Mouse (Mus musculus): ENCODE data around the gene 4930432M17Rik. TPM values are rescaled to one million over a fixed set of nuclear protein-coding genes. Genes with fewer than 3 reads are reported as not detected.

Gene 4930432M17Rik
- polyA plus RNA-seq, 2 experiments: not detected

DNA sequence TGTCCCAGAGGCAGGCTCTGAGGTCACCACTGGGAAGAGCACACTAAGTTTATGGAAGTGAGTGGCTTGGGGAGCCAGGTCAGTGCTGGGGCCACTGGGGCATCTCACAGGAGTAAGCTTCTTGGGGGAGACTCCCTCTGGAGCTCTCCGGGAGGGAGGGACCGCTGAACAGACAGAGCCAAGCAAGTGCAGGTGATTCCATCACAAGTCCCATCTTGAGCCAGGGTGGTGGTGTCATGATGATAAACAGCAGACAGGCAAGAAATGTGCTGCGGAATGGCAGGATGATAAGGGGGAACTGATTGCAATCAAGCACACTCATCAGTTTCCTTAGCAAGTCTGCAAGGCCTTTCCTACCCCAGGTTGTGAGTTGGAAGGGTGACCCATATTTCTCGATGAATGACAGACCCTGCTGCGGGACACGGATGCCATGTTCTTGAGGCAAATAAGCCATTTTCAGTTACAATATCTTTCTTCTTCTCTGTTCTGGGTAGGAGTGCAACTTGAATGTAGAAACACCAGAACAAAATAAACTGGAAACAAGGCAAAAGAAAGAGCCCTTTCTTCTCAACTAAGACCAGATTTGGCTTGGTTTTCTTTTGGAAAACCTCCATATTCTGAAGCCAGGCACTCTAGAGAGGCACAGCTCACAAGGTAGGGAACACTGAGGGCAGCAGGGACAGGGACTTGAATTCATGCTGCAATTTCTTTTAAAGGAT is 45.3 kb downstream of the 4930432M17Rik start:
- no peak for TF ChIP-seq CTCF (IDR thresholded peaks at IDR 0.05; ENCODE audit: low read depth)
- no peak for TF ChIP-seq EP300 (IDR thresholded peaks at IDR 0.05; ENCODE audit: low read depth)
- Histone ChIP-seq H3K4me3 (ENCODE audit: insufficient read depth in 1 of 2, low read depth in 2 of 2, low read length in 2 of 2) (no peak overlapping the region), H3K27ac (no peak overlapping the region), H3K36me3 (replicated peaks; ENCODE audit: control insufficient read depth, insufficient read depth, low read depth) (no peaks in the 10 kb centered on the region), H3K4me1 (replicated peaks; ENCODE audit: control insufficient read depth in 2 of 2, insufficient read depth in 2 of 2, low read length in 1 of 2) (0 out of 4 replicates have a peak, but pooled peaks cover 0 to 5% of the 10 kb centered on the region in 2 experiments), H3K9me3 (ENCODE audit: control insufficient read depth, low read length) (no peaks in the 10 kb centered on the region), H3K4me2 (ENCODE audit: low read depth) (no peak overlapping the region), H3K9ac (replicated peaks) (no peak overlapping the region), H3K27me3 (ENCODE audit: control insufficient read depth, insufficient read depth, low read length) (no peaks in the 10 kb centered on the region)
- ATAC-seq (ENCODE audit: insufficient read depth) (no peak), DNase-seq (ENCODE audit: low read depth in 3 of 3, low spot score in 3 of 3) (no peak)
- WGBS (ENCODE audit: insufficient replicate concordance): 51% methylated on average over 6 of the region's 6 CpGs

DNA sequence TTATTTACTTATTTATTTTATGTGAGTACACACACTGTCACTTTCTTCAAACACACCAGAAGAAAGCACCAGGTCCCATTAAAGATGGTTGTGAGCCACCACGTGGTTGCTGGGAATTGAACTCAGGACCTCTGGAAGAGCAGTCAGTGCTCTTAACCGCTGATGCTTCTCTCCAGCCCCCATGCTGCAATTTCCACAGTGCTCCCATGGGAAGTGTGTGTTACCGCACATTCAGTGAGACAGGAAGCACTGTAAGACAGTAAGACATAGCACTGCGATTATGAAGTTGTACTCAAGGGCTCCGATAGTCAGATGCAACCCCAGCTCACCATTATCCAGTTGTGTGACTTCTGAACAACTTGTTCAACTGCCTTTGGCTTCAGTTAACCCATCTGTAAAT is 45.9 kb downstream of the 4930432M17Rik start:
- Histone ChIP-seq H3K4me3 (ENCODE audit: insufficient read depth in 1 of 2, low read depth in 2 of 2, low read length in 2 of 2) (no peak overlapping the region), H3K27ac (no peak overlapping the region), H3K9ac (replicated peaks) (no peak overlapping the region), H3K36me3 (replicated peaks; ENCODE audit: control insufficient read depth, insufficient read depth, low read depth) (no peaks in the 10 kb centered on the region), H3K4me2 (ENCODE audit: low read depth) (no peak overlapping the region), H3K9me3 (ENCODE audit: control insufficient read depth, low read length) (no peaks in the 10 kb centered on the region), H3K27me3 (ENCODE audit: control insufficient read depth, insufficient read depth, low read length) (peaks cover 1% of the 10 kb centered on the region), H3K4me1 (replicated peaks; ENCODE audit: control insufficient read depth in 2 of 2, insufficient read depth in 2 of 2, low read length in 1 of 2) (peaks cover 0 to 6% of the 10 kb centered on the region in 2 experiments; a peak in 1 of 4 replicates)
- no peak for ATAC-seq (ENCODE audit: insufficient read depth)
- TF ChIP-seq CTCF (IDR thresholded peaks at IDR 0.05; ENCODE audit: low read depth) (no peak), EP300 (IDR thresholded peaks at IDR 0.05; ENCODE audit: low read depth) (no peak)
- 72% methylated on average over 5 of the region's 5 CpGs for WGBS (ENCODE audit: insufficient replicate concordance)
- DNase-seq (ENCODE audit: low read depth in 3 of 3, low spot score in 3 of 3): no peak

DNA sequence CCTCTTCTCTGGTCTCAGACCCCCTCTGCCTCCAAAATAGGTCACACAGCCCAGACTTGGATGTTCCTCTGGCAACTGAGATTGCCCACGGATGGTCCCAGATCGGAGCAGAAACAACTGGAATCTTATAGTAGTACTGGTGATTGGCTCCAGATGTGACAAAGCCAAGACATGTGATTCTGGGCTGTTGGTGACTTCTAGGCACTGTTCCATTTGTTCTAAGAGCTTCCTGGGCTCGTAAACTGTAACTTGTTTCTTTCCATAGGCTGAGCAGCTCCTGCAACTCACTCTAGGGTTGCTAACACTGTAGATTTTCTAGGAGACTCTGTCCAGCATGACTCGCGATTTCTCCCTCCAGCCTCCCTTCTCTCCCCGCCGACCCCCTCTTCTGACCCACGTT is 48.1 kb downstream of the 4930432M17Rik start:
- H3K9me3 ChIP-seq (ENCODE audit: control insufficient read depth, low read length): no peaks in the 10 kb centered on the region
- H3K27me3 ChIP-seq (ENCODE audit: control insufficient read depth, insufficient read depth, low read length): peaks cover 19% of the 10 kb centered on the region
- 57% methylated on average over 8 of the region's 8 CpGs for WGBS (ENCODE audit: insufficient replicate concordance)
- peaks cover 0 to 4% of the 10 kb centered on the region in 2 experiments; a peak in 1 of 4 replicates for H3K4me1 ChIP-seq (replicated peaks; ENCODE audit: control insufficient read depth in 2 of 2, insufficient read depth in 2 of 2, low read length in 1 of 2)
- no peak overlapping the region for H3K4me2 ChIP-seq (ENCODE audit: low read depth)
- H3K27ac ChIP-seq: no peak overlapping the region
- no peak overlapping the region for H3K9ac ChIP-seq (replicated peaks)
- H3K36me3 ChIP-seq (replicated peaks; ENCODE audit: control insufficient read depth, insufficient read depth, low read depth): no peaks in the 10 kb centered on the region
- TF ChIP-seq CTCF (IDR thresholded peaks at IDR 0.05; ENCODE audit: low read depth) (no peak), EP300 (IDR thresholded peaks at IDR 0.05; ENCODE audit: low read depth) (no peak)
- no peak overlapping the region for H3K4me3 ChIP-seq (ENCODE audit: insufficient read depth in 1 of 2, low read depth in 2 of 2, low read length in 2 of 2)
- ATAC-seq (ENCODE audit: insufficient read depth) (no peak), DNase-seq (ENCODE audit: low read depth in 3 of 3, low spot score in 3 of 3) (no peak)

DNA sequence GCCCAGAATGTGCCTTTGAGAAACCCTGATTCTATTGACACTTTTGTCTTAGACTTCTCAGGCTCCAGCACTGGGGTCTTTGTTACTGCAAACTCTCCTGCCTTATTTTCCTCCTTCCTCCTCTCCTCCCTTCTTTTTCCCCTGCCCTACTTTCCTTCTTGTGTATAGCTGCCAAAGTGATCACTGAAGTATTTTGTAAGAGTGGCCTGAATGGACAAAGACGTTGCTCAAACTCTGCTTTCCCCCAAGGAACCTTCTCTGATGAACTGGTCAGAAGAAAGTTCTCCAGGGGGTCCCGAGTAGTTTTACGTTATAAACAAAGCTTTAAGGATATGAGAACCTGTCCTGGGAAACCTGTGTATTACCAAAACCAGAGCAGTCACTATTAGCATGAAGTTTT is 49.1 kb downstream of the 4930432M17Rik start:
- Histone ChIP-seq H3K27ac (no peak overlapping the region), H3K36me3 (replicated peaks; ENCODE audit: control insufficient read depth, insufficient read depth, low read depth) (no peaks in the 10 kb centered on the region), H3K4me3 (ENCODE audit: insufficient read depth in 1 of 2, low read depth in 2 of 2, low read length in 2 of 2) (no peak overlapping the region), H3K9ac (replicated peaks) (no peak overlapping the region), H3K27me3 (ENCODE audit: control insufficient read depth, insufficient read depth, low read length) (peaks cover 27% of the 10 kb centered on the region), H3K9me3 (ENCODE audit: control insufficient read depth, low read length) (no peaks in the 10 kb centered on the region), H3K4me1 (replicated peaks; ENCODE audit: control insufficient read depth in 2 of 2, insufficient read depth in 2 of 2, low read length in 1 of 2) (peaks cover 0 to 4% of the 10 kb centered on the region in 2 experiments; a peak in 1 of 4 replicates), H3K4me2 (ENCODE audit: low read depth) (no peak overlapping the region)
- DNase-seq (ENCODE audit: low read depth in 3 of 3, low spot score in 3 of 3): no peak
- no peak for ATAC-seq (ENCODE audit: insufficient read depth)
- whole genome bisulfite sequencing (ENCODE audit: insufficient replicate concordance): 59% methylated on average over 3 of the region's 3 CpGs
- TF ChIP-seq CTCF (IDR thresholded peaks at IDR 0.05; ENCODE audit: low read depth): no peak
- TF ChIP-seq EP300 (IDR thresholded peaks at IDR 0.05; ENCODE audit: low read depth): no peak

DNA sequence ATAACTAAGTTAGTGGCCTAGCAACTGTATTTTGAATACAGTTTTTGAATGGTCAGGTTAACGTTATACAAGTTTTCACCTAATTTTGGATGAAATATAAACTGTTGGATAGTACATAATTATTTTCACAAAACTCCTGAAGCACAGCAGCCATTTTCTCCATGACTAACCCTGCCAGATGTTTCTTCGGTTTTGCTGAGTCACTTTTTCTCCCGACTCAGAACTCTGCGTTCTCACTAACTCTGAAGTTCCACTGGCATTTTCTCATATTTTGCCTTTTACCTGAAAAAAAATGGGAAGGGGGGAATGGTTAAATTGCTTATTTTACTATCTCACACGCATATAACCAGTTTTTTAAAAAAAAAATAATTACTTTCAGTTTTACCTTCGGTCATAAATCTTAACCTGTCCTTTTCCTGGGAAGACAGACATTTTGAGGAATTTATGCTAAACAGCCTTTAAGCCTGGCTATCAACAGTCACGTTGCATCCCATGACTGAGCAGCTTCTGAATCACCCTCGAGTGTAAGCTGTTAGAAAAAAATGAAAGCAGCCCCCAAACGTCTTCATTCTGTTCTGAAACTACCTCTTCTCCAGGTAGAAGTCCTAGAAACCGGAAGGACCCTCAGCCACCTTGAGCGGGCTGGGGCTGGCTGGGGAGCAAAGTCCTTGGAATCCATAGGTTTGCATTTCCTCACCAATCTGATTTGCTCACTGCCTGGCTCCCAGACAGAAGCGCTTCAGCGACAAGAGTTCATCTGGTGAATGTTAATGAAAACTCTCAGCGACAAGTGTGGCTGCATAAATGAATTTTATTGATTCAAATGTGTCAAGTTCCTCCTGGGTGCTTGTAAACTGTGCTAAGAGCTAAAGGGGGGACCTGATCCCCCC is 50.5 kb downstream of the 4930432M17Rik start:
- peaks cover 27% of the 10 kb centered on the region for H3K27me3 ChIP-seq (ENCODE audit: control insufficient read depth, insufficient read depth, low read length)
- no peak overlapping the region for H3K27ac ChIP-seq
- H3K4me1 ChIP-seq (replicated peaks; ENCODE audit: control insufficient read depth in 2 of 2, insufficient read depth in 2 of 2, low read length in 1 of 2): peaks cover 0 to 4% of the 10 kb centered on the region in 2 experiments; a peak in 1 of 4 replicates
- H3K36me3 ChIP-seq (replicated peaks; ENCODE audit: control insufficient read depth, insufficient read depth, low read depth): no peaks in the 10 kb centered on the region
- TF ChIP-seq CTCF (IDR thresholded peaks at IDR 0.05; ENCODE audit: low read depth) (no peak), EP300 (IDR thresholded peaks at IDR 0.05; ENCODE audit: low read depth) (no peak)
- H3K9me3 ChIP-seq (ENCODE audit: control insufficient read depth, low read length): no peaks in the 10 kb centered on the region
- ATAC-seq (ENCODE audit: insufficient read depth): no peak
- DNase-seq (ENCODE audit: low read depth in 3 of 3, low spot score in 3 of 3): no peak
- 32% methylated on average over 14 of the region's 14 CpGs for WGBS (ENCODE audit: insufficient replicate concordance)
- no peak overlapping the region for H3K4me3 ChIP-seq (ENCODE audit: insufficient read depth in 1 of 2, low read depth in 2 of 2, low read length in 2 of 2)
- no peak overlapping the region for H3K4me2 ChIP-seq (ENCODE audit: low read depth)
- no peak overlapping the region for H3K9ac ChIP-seq (replicated peaks)
